Mouse (Mus musculus) heart, postnatal 14 days (tissue): ENCODE results near the gene Vmn2r43. TPM values are rescaled to one million over a fixed set of nuclear protein-coding genes. Genes with fewer than 3 reads are reported as not detected.
"Not testable (repeated sequence)": the region's sequence is repeated elsewhere in the genome, so short reads cannot be mapped to it uniquely, and the experiment has no call there.

Experiments
- DNase-seq, 2 experiments: peaks; one replicate each; pipeline ENCODE4 v3.0.0; 2021 to 2022
- intact Hi-C: fragments of 180-260 bp; cut with DNase I; formaldehyde crosslinking; loops from one replicate; pipeline ENCODE4 v1.15.1; 2025
- long read RNA-seq, 2 experiments: library from polyadenylated mRNA; stranded (forward); transcript quantifications; one replicate each; pipeline ENCODE4 v2.0.0; 2021
- total RNA-seq, 2 experiments: library from RNA; stranded (reverse); gene quantifications; 2 replicates each; pipeline ENCODE4 v1.2.3; 2021

Vmn2r43 gene
- not detected for total RNA-seq
- long read RNA-seq, experiment 1: 0 reads
- long read RNA-seq, experiment 2: 0 reads

GRCm38 (mm10) chr7:8260499-8260898, at the start of gene Vmn2r43:
TSS of gene Vmn2r43 (minus strand) at chr7:8260599.
- intact Hi-C loops, DNase-seq: not testable (repeated sequence)

- intact Hi-C loops, DNase-seq: not testable (repeated sequence)
Measured at GRCm38 (mm10) chr7:8200220-8200619, 60.2 kb downstream of the Vmn2r43 start, which contains the start of gene Vmn2r42. TSS of gene Vmn2r42 (minus strand) at chr7:8200320.

Other genes with a start within 250 kb of the Vmn2r43 start
- gene Vmn2r41, start 98.9 kb downstream of the Vmn2r43 start, total RNA-seq: not detected
- gene Vmn2r42, start 60.3 kb downstream of the Vmn2r43 start, total RNA-seq: not detected
- gene Vmn2r44, start 122.7 kb upstream of the Vmn2r43 start, total RNA-seq: not detected
- gene Vmn2r45, start 228.5 kb upstream of the Vmn2r43 start, total RNA-seq: not detected